Mouse (Mus musculus): ENCODE measurements around the gene Eif4b. TPM values are rescaled to one million over a fixed set of nuclear protein-coding genes. Genes with fewer than 3 reads are reported as not detected.

Eif4b gene
- polyA plus RNA-seq, 1 experiment from 2014 or later = 100 TPM

GRCm38 (mm10) chr15:102134709-102135108, 61.1 kb downstream of the Eif4b start:
- 94% methylated on average over 2 of the region's 2 CpGs for whole genome bisulfite sequencing
- no peak overlapping the region for H3K27ac ChIP-seq (ENCODE audit: low read depth, low read length)
- ATAC-seq (no peak), DNase-seq (ENCODE audit: low spot score) (no peak)
- peak overlapping the region; percentile 77 for H3K4me2 ChIP-seq (ENCODE audit: low read length)
- H3K36me3 ChIP-seq (ENCODE audit: control insufficient read depth, insufficient read depth, low read length) = peaks cover 37% of the 10 kb centered on the region
- H3K9ac ChIP-seq (ENCODE audit: low read length) = peak overlapping the region; percentile 90; the same call in 1 of the 2 replicates
- no peaks in the 10 kb centered on the region for H3K9me3 ChIP-seq (replicated peaks; ENCODE audit: control insufficient read depth, low read length)
- peak overlapping the region; percentile 77; the same call in 1 of the 2 replicates for H3K4me3 ChIP-seq (ENCODE audit: low read depth, low read length)
- peaks cover 13% of the 10 kb centered on the region for H3K4me1 ChIP-seq (ENCODE audit: control insufficient read depth, insufficient read depth, low read length)
- no peaks in the 10 kb centered on the region for H3K27me3 ChIP-seq (replicated peaks; ENCODE audit: control insufficient read depth, insufficient read depth, low read length)

GRCm38 (mm10) chr15:102135522-102136128, 62.1 kb downstream of the Eif4b start:
- peak overlapping the region; percentile 77 for H3K4me2 ChIP-seq (ENCODE audit: low read length)
- no peaks in the 10 kb centered on the region for H3K9me3 ChIP-seq (replicated peaks; ENCODE audit: control insufficient read depth, low read length)
- H3K4me3 ChIP-seq (ENCODE audit: low read depth, low read length) = peak overlapping the region; percentile 77
- H3K27me3 ChIP-seq (replicated peaks; ENCODE audit: control insufficient read depth, insufficient read depth, low read length) = no peaks in the 10 kb centered on the region
- H3K27ac ChIP-seq (ENCODE audit: low read depth, low read length) = peak overlapping the region; percentile 75
- peak overlapping the region; percentile 90 for H3K9ac ChIP-seq (ENCODE audit: low read length)
- H3K4me1 ChIP-seq (ENCODE audit: control insufficient read depth, insufficient read depth, low read length) = peaks cover 13% of the 10 kb centered on the region
- WGBS = 3% methylated on average over 33 of the region's 35 CpGs
- DNase-seq (ENCODE audit: low spot score) (peak; percentile 37), ATAC-seq (peak; percentile 69)
- H3K36me3 ChIP-seq (ENCODE audit: control insufficient read depth, insufficient read depth, low read length) = peaks cover 28% of the 10 kb centered on the region

- H3K36me3 ChIP-seq (ENCODE audit: control insufficient read depth, insufficient read depth, low read length) = peaks cover 22% of the 10 kb centered on the region
- 1% methylated on average over 50 of the region's 50 CpGs for WGBS
- H3K27ac ChIP-seq (ENCODE audit: low read depth, low read length) = peak within 1 kb of the TSS; percentile 75
- ATAC-seq (peak; percentile 100), DNase-seq (ENCODE audit: low spot score) (peak; percentile 97)
- peak within 1 kb of the TSS; percentile 77 for H3K4me3 ChIP-seq (ENCODE audit: low read depth, low read length)
- H3K27me3 ChIP-seq (replicated peaks; ENCODE audit: control insufficient read depth, insufficient read depth, low read length) = no peaks in the 10 kb centered on the region
- peak within 1 kb of the TSS; percentile 90 for H3K9ac ChIP-seq (ENCODE audit: low read length)
- H3K9me3 ChIP-seq (replicated peaks; ENCODE audit: control insufficient read depth, low read length) = no peaks in the 10 kb centered on the region
- H3K4me1 ChIP-seq (ENCODE audit: control insufficient read depth, insufficient read depth, low read length) = peaks cover 13% of the 10 kb centered on the region
- H3K4me2 ChIP-seq (ENCODE audit: low read length) = peak within 1 kb of the TSS; percentile 79
Observed at GRCm38 (mm10) chr15:102136129-102136758, 62.7 kb downstream of the Eif4b start, which contains the start of gene Spryd3. Gene Spryd3, minus strand, starts transcription at chr15:102136234.

- peaks cover 25% of the 10 kb centered on the region for H3K27me3 ChIP-seq (replicated peaks; ENCODE audit: control insufficient read depth, insufficient read depth, low read length)
- 91% methylated on average over 5 of the region's 5 CpGs for WGBS
- DNase-seq (ENCODE audit: low spot score) (no peak), ATAC-seq (no peak)
- no peak overlapping the region for H3K4me2 ChIP-seq (ENCODE audit: low read length)
- H3K27ac ChIP-seq (ENCODE audit: low read depth, low read length) = no peak overlapping the region
- H3K4me3 ChIP-seq (ENCODE audit: low read depth, low read length) = no peak overlapping the region
- no peak overlapping the region for H3K9ac ChIP-seq (ENCODE audit: low read length)
- H3K36me3 ChIP-seq (ENCODE audit: control insufficient read depth, insufficient read depth, low read length) = no peaks in the 10 kb centered on the region
- H3K9me3 ChIP-seq (replicated peaks; ENCODE audit: control insufficient read depth, low read length) = no peaks in the 10 kb centered on the region
- H3K4me1 ChIP-seq (ENCODE audit: control insufficient read depth, insufficient read depth, low read length) = peaks cover 7% of the 10 kb centered on the region
Observed at GRCm38 (mm10) chr15:102141120-102141519, 67.5 kb downstream of the Eif4b start.

- 55% methylated on average over 23 of the region's 23 CpGs for WGBS
- no peak overlapping the region for H3K27ac ChIP-seq (ENCODE audit: low read depth, low read length)
- ATAC-seq (no peak), DNase-seq (ENCODE audit: low spot score) (no peak)
- H3K27me3 ChIP-seq (replicated peaks; ENCODE audit: control insufficient read depth, insufficient read depth, low read length) = peaks cover 25% of the 10 kb centered on the region
- H3K4me2 ChIP-seq (ENCODE audit: low read length) = no peak overlapping the region
- H3K9ac ChIP-seq (ENCODE audit: low read length) = no peak overlapping the region
- no peak overlapping the region for H3K4me3 ChIP-seq (ENCODE audit: low read depth, low read length)
- H3K9me3 ChIP-seq (replicated peaks; ENCODE audit: control insufficient read depth, low read length) = no peaks in the 10 kb centered on the region
- no peaks in the 10 kb centered on the region for H3K36me3 ChIP-seq (ENCODE audit: control insufficient read depth, insufficient read depth, low read length)
- H3K4me1 ChIP-seq (ENCODE audit: control insufficient read depth, insufficient read depth, low read length) = no peaks in the 10 kb centered on the region
Observed at GRCm38 (mm10) chr15:102142914-102143912, 69.6 kb downstream of the Eif4b start.

GRCm38 (mm10) chr15:102144274-102144711, 70.7 kb downstream of the Eif4b start, which contains the start of gene Igfbp6:
Gene Igfbp6, plus strand, starts transcription at chr15:102144362.
- DNase-seq (ENCODE audit: low spot score) (no peak), ATAC-seq (no peak)
- peak within 1 kb of the TSS; percentile 17 for H3K4me2 ChIP-seq (ENCODE audit: low read length)
- H3K4me1 ChIP-seq (ENCODE audit: control insufficient read depth, insufficient read depth, low read length) = no peaks in the 10 kb centered on the region
- no peaks in the 10 kb centered on the region for H3K36me3 ChIP-seq (ENCODE audit: control insufficient read depth, insufficient read depth, low read length)
- H3K9me3 ChIP-seq (replicated peaks; ENCODE audit: control insufficient read depth, low read length) = no peaks in the 10 kb centered on the region
- 3% methylated on average over 22 of the region's 22 CpGs for WGBS
- H3K4me3 ChIP-seq (ENCODE audit: low read depth, low read length) = no peak within 1 kb of the TSS
- no peak within 1 kb of the TSS for H3K27ac ChIP-seq (ENCODE audit: low read depth, low read length)
- H3K9ac ChIP-seq (ENCODE audit: low read length) = 0 out of 2 replicates have a peak within 1 kb of the TSS, but pooled peaks have one; percentile 10
- H3K27me3 ChIP-seq (replicated peaks; ENCODE audit: control insufficient read depth, insufficient read depth, low read length) = peaks cover 25% of the 10 kb centered on the region

GRCm38 (mm10) chr15:102144726-102145125, 71.2 kb downstream of the Eif4b start:
- Histone ChIP-seq H3K27ac (ENCODE audit: low read depth, low read length) (no peak overlapping the region), H3K9me3 (replicated peaks; ENCODE audit: control insufficient read depth, low read length) (no peaks in the 10 kb centered on the region), H3K9ac (ENCODE audit: low read length) (0 out of 2 replicates have a peak overlapping the region, but pooled peaks have one; percentile 10), H3K4me1 (ENCODE audit: control insufficient read depth, insufficient read depth, low read length) (no peaks in the 10 kb centered on the region), H3K36me3 (ENCODE audit: control insufficient read depth, insufficient read depth, low read length) (no peaks in the 10 kb centered on the region), H3K27me3 (replicated peaks; ENCODE audit: control insufficient read depth, insufficient read depth, low read length) (peaks cover 25% of the 10 kb centered on the region), H3K4me2 (ENCODE audit: low read length) (peak overlapping the region; percentile 17), H3K4me3 (ENCODE audit: low read depth, low read length) (no peak overlapping the region)
- ATAC-seq (no peak), DNase-seq (ENCODE audit: low spot score) (no peak)
- 12% methylated on average over 19 of the region's 19 CpGs for WGBS

- ATAC-seq (no peak), DNase-seq (ENCODE audit: low spot score) (no peak)
- Histone ChIP-seq H3K4me1 (ENCODE audit: control insufficient read depth, insufficient read depth, low read length) (no peaks in the 10 kb centered on the region), H3K4me2 (ENCODE audit: low read length) (no peak overlapping the region), H3K27me3 (replicated peaks; ENCODE audit: control insufficient read depth, insufficient read depth, low read length) (peaks cover 25% of the 10 kb centered on the region), H3K4me3 (ENCODE audit: low read depth, low read length) (no peak overlapping the region), H3K9ac (ENCODE audit: low read length) (no peak overlapping the region), H3K9me3 (replicated peaks; ENCODE audit: control insufficient read depth, low read length) (no peaks in the 10 kb centered on the region), H3K27ac (ENCODE audit: low read depth, low read length) (no peak overlapping the region), H3K36me3 (ENCODE audit: control insufficient read depth, insufficient read depth, low read length) (no peaks in the 10 kb centered on the region)
- WGBS = 88% methylated on average over 10 of the region's 10 CpGs
Observed at GRCm38 (mm10) chr15:102145330-102145729, 71.8 kb downstream of the Eif4b start.
